Mouse (Mus musculus) liver, postnatal 0 days (tissue): ENCODE measurements around the gene Akr1b3. TPM values are rescaled to one million over a fixed set of nuclear protein-coding genes. Genes with fewer than 3 reads are reported as not detected.
A peak's percentile ranks its signal among the peaks of the same experiment; 100 is the strongest.

Experiments used
- ATAC-seq: fragments of 200-750 bp; cut with Nextera tagmentation; 2 replicates; pipeline ENCODE4 v1.8.0; 2017; ENCODE audit warnings: mild to moderate bottlenecking, moderate library complexity
- DNase-seq: peaks from one replicate; pipeline ENCODE4 v3.0.0-alpha.2; 2016
- H3K27ac ChIP-seq: fragments of 300-500 bp; sonication (generic); 2 replicates; pipeline ENCODE4 v1.5.1; 2014; ENCODE audit warnings: antibody characterized with exemption, moderate library complexity, mild to moderate bottlenecking, low read depth
- H3K27me3 ChIP-seq: fragments of 300-500 bp; sonication (generic); 2 replicates; pipeline ENCODE4 v1.6.1; 2014; ENCODE audit warnings: low read length, control low read depth, mixed read lengths; ENCODE audit not compliant: insufficient read depth
- H3K36me3 ChIP-seq: fragments of 300-500 bp; sonication (generic); replicated peaks from 2 replicates; pipeline ENCODE4 v1.6.1; 2014; ENCODE audit warnings: mild to moderate bottlenecking, control low read depth, low read length, moderate library complexity, mixed read lengths; ENCODE audit not compliant: insufficient read depth
- H3K4me1 ChIP-seq: fragments of 300-500 bp; sonication (generic); 2 replicates; pipeline ENCODE4 v1.6.1; 2014; ENCODE audit warnings: antibody characterized with exemption, mild to moderate bottlenecking, control low read depth; ENCODE audit not compliant: insufficient read depth
- H3K4me2 ChIP-seq: fragments of 300-500 bp; sonication (generic); 2 replicates; pipeline ENCODE4 v1.6.1; 2014; ENCODE audit warnings: low read depth, mild to moderate bottlenecking, low read length, moderate library complexity, mixed read lengths
- H3K4me3 ChIP-seq: fragments of 300-500 bp; sonication (generic); 2 replicates; pipeline ENCODE4 v1.5.1; 2014; ENCODE audit warnings: low read depth, low read length
- H3K9ac ChIP-seq: fragments of 300-500 bp; sonication (generic); replicated peaks from 2 replicates; pipeline ENCODE4 v1.6.1; 2014; ENCODE audit warnings: mild to moderate bottlenecking, moderate library complexity
- H3K9me3 ChIP-seq: fragments of 300-500 bp; sonication (generic); 2 replicates; pipeline ENCODE4 v1.6.1; 2016; ENCODE audit warnings: mild to moderate bottlenecking, control low read depth, low read length, mixed read lengths
- CTCF ChIP-seq: sonication (generic); IDR thresholded peaks from 2 replicates; pipeline ENCODE4 v1.5.1; 2016; ENCODE audit warnings: antibody characterized with exemption, low read depth
- EP300 ChIP-seq: IDR thresholded peaks from 2 replicates; pipeline ENCODE4 v1.6.1; 2016; ENCODE audit warnings: antibody characterized with exemption, low read depth, mild to moderate bottlenecking
- WGBS: fragments of 180-500 bp; shearing (Covaris S2); extraction: QIAGEN DNeasy Blood & Tissue Kit; methylation state at CpG from one replicate; pipeline ENCODE4 v1.1.7; 2014; ENCODE audit not compliant: insufficient replicate concordance; 5-methylcytosine and 5-hydroxymethylcytosine counted together
- polyA plus RNA-seq: library from polyadenylated mRNA; unstranded; fragments of >200 nt; fragmentation: Nextera tagmentation; extraction: Ambion mirVana; gene quantifications from 2 replicates; pipeline ENCODE4 v1.2.1, GENCODE M21; 2015

The Akr1b3 gene
- polyA plus RNA-seq, 1 experiment from 2014 or later = 31.6 TPM

DNA sequence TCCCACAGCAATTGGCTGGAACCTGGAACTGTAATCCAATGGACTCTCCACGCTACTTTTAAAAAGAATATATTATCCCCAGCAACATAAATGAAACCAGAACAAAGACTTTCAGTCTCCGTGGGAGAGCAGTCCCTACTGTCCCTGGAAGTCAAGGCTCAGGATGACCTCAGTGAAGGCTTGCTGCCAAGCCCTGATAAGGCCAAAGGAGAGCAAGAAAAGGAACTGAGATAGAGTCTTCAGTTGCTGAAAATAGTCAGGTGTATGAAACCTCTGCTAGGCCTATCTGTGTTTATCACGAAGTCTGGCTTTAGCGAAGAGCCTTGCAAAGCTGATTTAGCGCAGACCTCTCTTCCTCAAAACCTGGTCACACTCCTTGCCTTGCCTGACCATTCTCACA, 14.1 kb upstream of the Akr1b3 start:
- TF ChIP-seq CTCF = no peak
- no peak for TF ChIP-seq EP300
- H3K27me3 ChIP-seq = no peaks in the 10 kb centered on the region
- no peaks in the 10 kb centered on the region for H3K36me3 ChIP-seq
- no peak overlapping the region for H3K9ac ChIP-seq
- H3K4me2 ChIP-seq = no peak overlapping the region
- no peaks in the 10 kb centered on the region for H3K4me1 ChIP-seq
- 51% methylated on average over 5 of the region's 5 CpGs for WGBS
- no peaks in the 10 kb centered on the region for H3K9me3 ChIP-seq
- DNase-seq (no peak), ATAC-seq (no peak)
- H3K4me3 ChIP-seq = no peak overlapping the region
- no peak overlapping the region for H3K27ac ChIP-seq

DNA sequence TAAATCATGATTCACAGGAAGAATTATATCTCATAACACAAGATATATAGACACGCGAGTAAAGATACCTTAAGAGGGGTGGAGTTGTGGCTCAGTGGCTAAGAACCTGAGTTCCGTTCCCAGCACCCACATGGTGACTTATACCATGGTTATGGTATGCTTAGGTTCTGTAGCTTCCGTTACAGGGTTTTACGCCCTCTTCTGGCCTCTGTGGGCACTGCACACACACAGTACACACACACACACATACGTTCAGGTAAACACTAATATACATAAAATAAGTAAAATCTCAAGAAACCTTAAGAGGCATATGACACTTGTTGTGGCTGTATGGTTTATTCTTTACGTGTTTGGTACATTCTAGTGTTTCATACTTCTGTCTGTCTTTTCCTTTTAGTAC, 4.8 kb upstream of the Akr1b3 start:
- no peak for ATAC-seq
- Histone ChIP-seq H3K4me1 (peaks cover 7% of the 10 kb centered on the region; the same call in 1 of the 2 replicates), H3K27me3 (no peaks in the 10 kb centered on the region), H3K4me2 (no peak overlapping the region), H3K9ac (no peak overlapping the region), H3K9me3 (no peaks in the 10 kb centered on the region), H3K4me3 (no peak overlapping the region), H3K27ac (no peak overlapping the region), H3K36me3 (no peaks in the 10 kb centered on the region)
- WGBS = 83% methylated on average over 7 of the region's 7 CpGs
- DNase-seq = no peak
- no peak for TF ChIP-seq EP300
- no peak for TF ChIP-seq CTCF

DNA sequence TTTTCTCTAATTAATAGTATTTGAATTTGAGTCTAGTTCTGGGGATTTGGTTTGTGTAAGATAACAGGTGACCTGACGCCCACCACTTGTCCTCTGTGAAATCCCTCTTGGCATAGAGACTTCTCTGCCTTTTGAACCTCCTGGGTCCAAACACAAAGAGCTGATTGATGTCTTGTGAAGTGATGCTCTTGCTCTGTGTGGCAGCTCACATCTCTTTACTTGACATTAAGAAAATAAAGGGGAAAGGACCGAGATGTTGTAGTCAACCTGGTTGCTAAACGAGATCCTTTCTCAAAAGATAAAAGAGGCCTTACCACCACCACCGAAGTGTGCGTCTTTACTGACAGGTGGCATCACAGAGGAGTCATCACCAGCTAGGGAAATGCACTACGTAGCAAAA, 1.4 kb upstream of the Akr1b3 start:
- ATAC-seq = no peak
- no peak overlapping the region for H3K9ac ChIP-seq
- no peak for DNase-seq
- H3K9me3 ChIP-seq = no peaks in the 10 kb centered on the region
- no peaks in the 10 kb centered on the region for H3K27me3 ChIP-seq
- no peak for TF ChIP-seq EP300
- TF ChIP-seq CTCF = no peak
- H3K4me3 ChIP-seq = no peak overlapping the region
- 60% methylated on average over 6 of the region's 6 CpGs for WGBS
- H3K36me3 ChIP-seq = no peaks in the 10 kb centered on the region
- peaks cover 7% of the 10 kb centered on the region; the same call in 1 of the 2 replicates for H3K4me1 ChIP-seq
- H3K27ac ChIP-seq = no peak overlapping the region
- H3K4me2 ChIP-seq = no peak overlapping the region

DNA sequence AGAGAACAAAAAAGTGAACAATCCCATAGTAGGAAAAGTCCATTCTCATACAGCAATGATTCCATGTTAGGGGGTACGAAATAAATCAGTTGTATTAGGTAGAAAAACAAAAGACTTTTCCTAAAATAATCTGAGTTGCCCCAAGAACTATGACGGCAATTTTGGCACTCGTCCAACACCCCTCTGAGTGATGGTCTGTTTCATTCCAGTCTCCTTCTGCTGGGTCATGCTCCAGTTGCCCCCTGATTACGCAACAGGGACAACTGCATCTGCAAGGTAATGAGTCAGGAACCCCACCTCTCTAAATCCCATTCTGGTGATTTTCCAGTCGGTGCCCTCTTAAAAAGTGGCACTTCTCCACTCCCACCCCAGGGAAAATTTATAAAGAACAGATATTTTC, 894 bp upstream of the Akr1b3 start:
- H3K36me3 ChIP-seq = no peaks in the 10 kb centered on the region

DNA sequence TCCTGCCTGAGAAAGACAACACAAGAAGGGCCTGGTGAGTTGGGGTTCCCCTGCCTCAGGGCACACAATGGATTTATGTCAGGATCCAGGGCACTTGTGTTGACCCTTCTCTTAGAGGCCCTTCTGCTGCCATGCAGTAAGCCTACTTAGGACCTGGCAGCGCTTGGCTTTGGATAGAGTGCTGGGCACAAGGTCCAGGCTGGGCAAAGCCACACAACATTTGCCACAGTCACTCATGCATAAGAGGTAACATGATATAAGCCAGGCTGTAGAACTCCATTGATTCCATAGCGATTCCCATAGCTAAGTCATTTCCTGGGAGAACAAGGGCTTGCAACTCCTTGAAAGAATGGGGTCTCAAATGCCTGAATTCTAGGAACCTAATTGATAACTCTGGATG, 3.4 kb downstream of the Akr1b3 start:
- no peak for DNase-seq
- Histone ChIP-seq H3K4me2 (no peak overlapping the region), H3K4me3 (no peak overlapping the region), H3K9ac (no peak overlapping the region), H3K4me1 (peaks cover 5% of the 10 kb centered on the region; the same call in 1 of the 2 replicates), H3K36me3 (peaks cover 3% of the 10 kb centered on the region; the same call in 1 of the 2 replicates), H3K27me3 (no peaks in the 10 kb centered on the region), H3K9me3 (no peaks in the 10 kb centered on the region), H3K27ac (no peak overlapping the region)
- 80% methylated on average over 2 of the region's 2 CpGs for WGBS
- TF ChIP-seq CTCF (no peak), EP300 (no peak)
- ATAC-seq = no peak

More for the DNA sequence above, 894 bp upstream of the Akr1b3 start:
- H3K9me3 ChIP-seq = no peaks in the 10 kb centered on the region
- no peak for ATAC-seq
- H3K4me2 ChIP-seq = peak overlapping the region; percentile 95
- DNase-seq = peak; percentile 40
- peaks cover 7% of the 10 kb centered on the region; the same call in 1 of the 2 replicates for H3K4me1 ChIP-seq
- peak overlapping the region; percentile 70 for H3K4me3 ChIP-seq
- no peak overlapping the region for H3K27ac ChIP-seq
- peak overlapping the region; percentile 51 for H3K9ac ChIP-seq
- TF ChIP-seq EP300 (no peak), CTCF (no peak)
- 38% methylated on average over 5 of the region's 5 CpGs for WGBS
- H3K27me3 ChIP-seq = no peaks in the 10 kb centered on the region

DNA sequence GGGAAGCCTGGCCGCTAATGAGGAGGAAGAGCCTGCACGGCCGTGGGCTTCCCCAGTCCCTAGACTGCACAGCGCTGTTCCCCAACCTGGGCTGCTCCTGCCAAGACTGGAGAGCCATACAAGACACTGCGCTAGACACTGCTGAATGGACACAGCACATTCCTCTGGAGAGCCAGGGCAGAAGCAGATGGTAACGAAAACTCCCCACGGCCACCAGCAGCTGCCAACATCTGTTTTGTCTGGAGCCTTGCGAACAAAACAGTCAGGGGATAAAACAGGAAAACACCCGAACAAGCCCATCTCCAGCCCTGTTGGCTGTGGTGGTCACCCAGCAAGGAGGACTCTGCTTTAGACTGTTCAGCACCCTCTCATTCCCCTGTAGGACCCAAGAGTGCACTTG, 3.9 kb downstream of the Akr1b3 start:
- Histone ChIP-seq H3K4me2 (no peak overlapping the region), H3K4me1 (peaks cover 5% of the 10 kb centered on the region; the same call in 1 of the 2 replicates), H3K36me3 (peaks cover 3% of the 10 kb centered on the region; the same call in 1 of the 2 replicates), H3K4me3 (no peak overlapping the region), H3K27ac (no peak overlapping the region), H3K9ac (no peak overlapping the region), H3K27me3 (no peaks in the 10 kb centered on the region), H3K9me3 (no peaks in the 10 kb centered on the region)
- DNase-seq (no peak), ATAC-seq (no peak)
- WGBS = 79% methylated on average over 9 of the region's 9 CpGs
- TF ChIP-seq EP300 = no peak
- no peak for TF ChIP-seq CTCF
